Mouse (Mus musculus) cerebellum, adult 2 months (tissue): ENCODE measurements at regions not wholly inside any gene's neighbourhood (a gene's known extent, or its start where the extent isn't known, plus 50 kb on each side); places are given as distances from the start of the nearest gene placed in this dataset.

Experiments
- CTCF ChIP-seq: fragments of 200-500 bp; IDR thresholded peaks from 2 replicates; pipeline ENCODE4 v1.5.1; 2011; ENCODE audit warnings: low read depth, mild to moderate bottlenecking, control low read depth, low read length, moderate library complexity, borderline replicate concordance; ENCODE audit not compliant: insufficient read depth
- POLR2A ChIP-seq: fragments of 200-500 bp; IDR thresholded peaks from 2 replicates; pipeline ENCODE4 v1.6.1; 2011; ENCODE audit warnings: low read length, control low read depth, borderline replicate concordance; ENCODE audit not compliant: insufficient read depth

DNA sequence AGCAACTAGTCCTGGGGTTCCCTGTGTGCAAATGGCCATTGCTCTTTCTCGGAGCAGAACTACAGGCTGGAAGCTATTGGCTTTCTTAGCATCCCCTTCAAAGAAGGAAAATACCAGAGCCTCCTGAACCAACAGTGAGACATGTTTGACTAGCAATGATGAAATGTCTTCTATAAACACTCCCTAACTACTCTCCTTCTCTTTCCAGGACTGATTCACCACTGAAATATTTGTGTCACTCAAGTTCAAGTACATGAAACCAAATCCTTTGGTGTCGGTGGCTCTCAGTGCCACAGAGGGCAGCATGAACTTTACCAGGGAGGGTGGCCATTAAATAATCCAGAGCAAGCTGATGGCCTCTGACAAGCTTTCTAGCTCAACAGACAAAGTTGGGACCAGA lies 270.0 kb downstream of the Osr1 start:
- TF ChIP-seq POLR2A (no peak), CTCF (no peak)
